Mouse (Mus musculus): ENCODE data around the gene Selenow.

DNA sequence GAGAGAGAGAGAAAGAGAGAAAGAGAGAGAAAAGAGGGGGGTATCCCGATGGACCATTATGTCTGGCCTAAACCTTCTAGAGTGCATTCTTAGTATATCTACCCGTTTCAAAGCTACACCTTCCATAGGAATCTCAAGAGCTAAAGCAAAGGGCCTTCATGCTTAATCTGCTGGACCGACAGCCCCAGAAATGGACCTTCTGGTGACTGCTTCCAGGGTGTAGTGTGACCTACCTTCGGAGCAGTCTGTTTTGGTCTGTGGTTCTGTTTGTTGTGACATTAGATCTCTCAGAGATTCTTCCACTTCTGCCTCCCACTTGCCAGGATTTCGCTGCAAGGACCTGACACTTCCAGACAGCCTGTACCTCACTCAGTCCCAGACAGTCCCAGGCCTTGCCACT lies 11.7 kb downstream of the Selenow start:
- TF ChIP-seq POLR2A (IDR thresholded peaks at IDR 0.05; ENCODE audit: extremely low read depth, insufficient read depth, low read length) (no peak), CTCF (IDR thresholded peaks at IDR 0.05; ENCODE audit: low read depth, low read length) (no peak)

Measured in liver, adult 2 months (tissue).